Mouse (Mus musculus) MEL (cell line): ENCODE results near the gene Pbxip1. TPM values are rescaled to one million over a fixed set of nuclear protein-coding genes. Genes with fewer than 3 reads are reported as not detected.

Experiments used
- DNase-seq: peaks from one replicate; pipeline ENCODE4 v3.0.0; 2011; ENCODE audit warnings: low read depth, low spot score
- H3K27ac ChIP-seq: 2 replicates; pipeline ENCODE4 v1.5.1; 2012; ENCODE audit warnings: low read depth, mild to moderate bottlenecking, control low read depth, low read length, moderate library complexity; ENCODE audit not compliant: control insufficient read depth
- H3K27me3 ChIP-seq, 2 experiments: fragments of 150-350 bp in 1 of 2; sonication (generic) in 1 of 2; 2 replicates each; pipeline ENCODE4 v1.6.1; 2012; ENCODE audit warnings: low read length in 2 of 2, mild to moderate bottlenecking in 2 of 2, improper control_type of control experiment in 1 of 2, moderate library complexity in 1 of 2; ENCODE audit not compliant: insufficient read depth in 2 of 2, control insufficient read depth in 1 of 2
- H3K36me3 ChIP-seq, 2 experiments: 2 replicates each; pipeline ENCODE4 v1.6.1; 2012 to 2014; ENCODE audit warnings: low read length in 2 of 2, improper control_type of control experiment in 1 of 2, inconsistent platforms in 1 of 2, mild to moderate bottlenecking in 1 of 2; ENCODE audit not compliant: insufficient read depth in 2 of 2, control insufficient read depth in 1 of 2
- H3K4me1 ChIP-seq, 2 experiments: fragments of 150-350 bp in 1 of 2; sonication (generic) in 1 of 2; 2 replicates each; pipeline ENCODE4 v1.6.1; 2012; ENCODE audit warnings: low read length in 2 of 2, improper control_type of control experiment in 1 of 2, mild to moderate bottlenecking in 1 of 2; ENCODE audit not compliant: insufficient read depth in 2 of 2, control insufficient read depth in 1 of 2
- H3K4me3 ChIP-seq, 2 experiments: fragments of 150-350 bp in 1 of 2; sonication (generic) in 1 of 2; 2 replicates each; pipeline ENCODE4 v1.5.1; 2012; ENCODE audit warnings: low read depth in 2 of 2, low read length in 2 of 2, mild to moderate bottlenecking in 2 of 2, moderate library complexity in 2 of 2, control low read depth in 1 of 2, improper control_type of control experiment in 1 of 2; ENCODE audit not compliant: control insufficient read depth in 1 of 2, insufficient read depth in 1 of 2
- H3K79me2 ChIP-seq: 2 replicates; pipeline ENCODE4 v1.6.1; 2012; ENCODE audit warnings: mild to moderate bottlenecking, low read length, moderate library complexity; ENCODE audit not compliant: control insufficient read depth, poor library complexity, insufficient read depth
- H3K9ac ChIP-seq: 2 replicates; pipeline ENCODE4 v1.6.1; 2012; ENCODE audit warnings: low read depth, mild to moderate bottlenecking, control low read depth, low read length, moderate library complexity; ENCODE audit not compliant: control insufficient read depth, poor library complexity, severe bottlenecking
- H3K9me3 ChIP-seq: fragments of 150-350 bp; sonication (generic); replicated peaks from 2 replicates; pipeline ENCODE4 v1.6.1; 2012; ENCODE audit warnings: mild to moderate bottlenecking, low read length, improper control_type of control experiment, moderate library complexity; ENCODE audit not compliant: insufficient read depth
- BHLHE40 ChIP-seq: IDR thresholded peaks from 2 replicates; pipeline ENCODE4 v1.6.1; 2012; ENCODE audit warnings: low read depth, mild to moderate bottlenecking, inconsistent platforms, low read length, improper control_type of control experiment, borderline replicate concordance
- CHD2 ChIP-seq: IDR thresholded peaks from 2 replicates; pipeline ENCODE4 v1.6.1; 2011; ENCODE audit warnings: low read length, improper control_type of control experiment
- EP300 ChIP-seq, 2 experiments: IDR thresholded peaks; 2 replicates each; pipeline ENCODE4 v1.6.1; 2011; ENCODE audit warnings: improper control_type of control experiment in 2 of 2, low read length in 2 of 2, low read depth in 1 of 2, mild to moderate bottlenecking in 1 of 2
- GABPA ChIP-seq: IDR thresholded peaks from 2 replicates; pipeline ENCODE4 v1.6.1; 2012; ENCODE audit warnings: low read depth, mild to moderate bottlenecking, inconsistent platforms, low read length, improper control_type of control experiment, moderate library complexity
- JUND ChIP-seq: IDR thresholded peaks from 2 replicates; pipeline ENCODE4 v1.6.1; 2011; ENCODE audit warnings: low read depth, mild to moderate bottlenecking, improper control_type of control experiment, low read length
- MAFK ChIP-seq: IDR thresholded peaks from 2 replicates; pipeline ENCODE4 v1.6.1; 2011; ENCODE audit warnings: low read depth, mild to moderate bottlenecking, low read length, improper control_type of control experiment, borderline replicate concordance
- MAZ ChIP-seq: IDR thresholded peaks from 2 replicates; pipeline ENCODE4 v1.6.1; 2012; ENCODE audit warnings: low read depth, mild to moderate bottlenecking, inconsistent platforms, low read length, improper control_type of control experiment
- MYB ChIP-seq: IDR thresholded peaks from 2 replicates; pipeline ENCODE4 v1.6.1; 2011; ENCODE audit warnings: mild to moderate bottlenecking, low read depth, low read length, improper control_type of control experiment
- RAD21 ChIP-seq: IDR thresholded peaks from 2 replicates; pipeline ENCODE4 v1.6.1; 2011; ENCODE audit warnings: mild to moderate bottlenecking, low read depth, low read length, improper control_type of control experiment
- SIN3A ChIP-seq: IDR thresholded peaks from 2 replicates; pipeline ENCODE4 v1.6.1; 2012; ENCODE audit warnings: low read length, improper control_type of control experiment, inconsistent platforms
- TAL1 ChIP-seq: IDR thresholded peaks from 2 replicates; pipeline ENCODE4 v1.6.1; 2012; ENCODE audit warnings: mild to moderate bottlenecking, inconsistent platforms, low read length, moderate library complexity, mixed read lengths
- TCF12 ChIP-seq: IDR thresholded peaks from 2 replicates; pipeline ENCODE4 v1.6.1; 2014; ENCODE audit warnings: low read depth, mild to moderate bottlenecking, inconsistent platforms, low read length, improper control_type of control experiment, moderate library complexity
- ZKSCAN1 ChIP-seq: IDR thresholded peaks from 2 replicates; pipeline ENCODE4 v1.6.1; 2012; ENCODE audit warnings: low read depth, mild to moderate bottlenecking, inconsistent platforms, low read length, improper control_type of control experiment, moderate library complexity
- polyA plus RNA-seq, 2 experiments: library from polyadenylated mRNA; stranded (reverse) in 1 of 2; unstranded in 1 of 2; fragments of >175 nt in 1 of 2; fragments of >200 nt in 1 of 2; gene quantifications; 2 replicates each; pipeline versions ENCODE4 v1.2.1 to v1.2.4; 2012; ENCODE audit warnings: low replicate concordance in 2 of 2, low read depth in 1 of 2; ENCODE audit not compliant: insufficient read length in 2 of 2, insufficient read depth in 1 of 2, missing spikeins in 1 of 2
- total RNA-seq: library from RNA; depleted of rRNA; stranded (reverse); fragments of 300-350 nt; gene quantifications from 2 replicates; pipeline ENCODE4 v1.2.3, GENCODE M21; 2012

The Pbxip1 gene
- total and polyA plus RNA-seq, 3 experiments = 4.8 to 10.7 TPM; not detected in 1

GRCm38 (mm10) chr3:89387632-89388031 lies 48.9 kb upstream of the Pbxip1 start:
- TF ChIP-seq CHD2 = no peak
- TF ChIP-seq ZKSCAN1 = no peak
- no peak for TF ChIP-seq RAD21
- no peak for TF ChIP-seq GABPA
- TF ChIP-seq MAFK = no peak
- TF ChIP-seq, all 39 proteins: peak for 0
- Histone ChIP-seq H3K79me2 (peaks cover 12% of the 10 kb centered on the region), H3K4me1 (peaks cover 11 to 36% of the 10 kb centered on the region in 2 experiments), H3K9ac (no peak overlapping the region), H3K9me3 (no peaks in the 10 kb centered on the region), H3K27me3 (no peaks in the 10 kb centered on the region), H3K36me3 (peaks cover 0 to 30% of the 10 kb centered on the region in 2 experiments; a peak in 2 of 4 replicates), H3K27ac (no peak overlapping the region), H3K4me3 (no peak overlapping the region)
- no peak for DNase-seq

GRCm38 (mm10) chr3:89388134-89388881 lies 48.2 kb upstream of the Pbxip1 start:
- peaks cover 11 to 36% of the 10 kb centered on the region in 2 experiments for H3K4me1 ChIP-seq
- no peaks in the 10 kb centered on the region for H3K27me3 ChIP-seq
- peak; percentile 70 for DNase-seq
- H3K27ac ChIP-seq = peak overlapping the region; percentile 33; the same call in 1 of the 2 replicates
- H3K79me2 ChIP-seq = peaks cover 16% of the 10 kb centered on the region
- no peaks in the 10 kb centered on the region for H3K9me3 ChIP-seq
- no peak overlapping the region for H3K4me3 ChIP-seq
- H3K36me3 ChIP-seq = peaks cover 0 to 30% of the 10 kb centered on the region in 2 experiments; a peak in 2 of 4 replicates
- peak overlapping the region; percentile 10; the same call in 1 of the 2 replicates for H3K9ac ChIP-seq
- peak; percentile 44 for TF ChIP-seq SIN3A
- TF ChIP-seq JUND = no peak
- TF ChIP-seq MAZ = 0 out of 2 replicates have a peak, but pooled peaks have one; percentile 25
- peak; percentile 49 for TF ChIP-seq TAL1
- TF ChIP-seq MYB = no peak
- TF ChIP-seq TCF12 = peak; percentile 48; the same call in 1 of the 2 replicates
- TF ChIP-seq BHLHE40 = peak; percentile 28; the same call in 1 of the 2 replicates
- peak in 1 of 2 experiments; percentile 63; a peak in 2 of 4 replicates for TF ChIP-seq EP300 (IDR thresholded peaks at IDR 0.05; ENCODE audit: low read depth in 1 of 2, low read length in 2 of 2)
